Mouse (Mus musculus): Measurements from ENCODE around the gene Gabrp.

DNA sequence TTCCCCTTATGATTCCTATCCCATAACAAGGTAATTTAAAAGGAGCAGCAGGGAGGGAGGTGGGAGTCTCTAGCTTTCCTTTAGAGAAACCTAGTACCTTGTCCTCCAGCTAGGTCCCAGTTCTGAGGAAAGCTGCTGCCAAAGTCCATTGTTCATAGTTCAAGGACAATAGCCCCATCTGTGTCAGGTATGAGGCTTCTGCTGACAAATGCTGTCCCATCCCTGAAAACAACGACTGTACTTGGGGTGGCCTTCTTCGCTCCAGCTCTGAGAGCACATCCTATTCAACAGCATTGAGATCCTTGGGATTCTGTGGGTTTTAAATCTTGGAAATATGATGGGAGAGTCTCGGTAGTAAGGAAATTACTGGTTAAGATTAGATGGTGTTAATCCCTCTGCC is 42.1 kb downstream of the Gabrp start:
- TF ChIP-seq GATA1 (IDR thresholded peaks at IDR 0.05; ENCODE audit: borderline replicate concordance, low read length) (no peak), FLI1 (IDR thresholded peaks at IDR 0.05; ENCODE audit: low read length) (no peak)
